Mouse (Mus musculus): ENCODE results near the gene Rexo2. TPM values are rescaled to one million over a fixed set of nuclear protein-coding genes. Genes with fewer than 3 reads are reported as not detected.

The Rexo2 gene
- polyA plus RNA-seq, 1 experiment: 483 TPM

GRCm38 (mm10) chr9:48479838-48480410 is 499 bp downstream of the Rexo2 start:
- TF ChIP-seq GATA1 (IDR thresholded peaks at IDR 0.05; ENCODE audit: low read length): no peak

DNA sequence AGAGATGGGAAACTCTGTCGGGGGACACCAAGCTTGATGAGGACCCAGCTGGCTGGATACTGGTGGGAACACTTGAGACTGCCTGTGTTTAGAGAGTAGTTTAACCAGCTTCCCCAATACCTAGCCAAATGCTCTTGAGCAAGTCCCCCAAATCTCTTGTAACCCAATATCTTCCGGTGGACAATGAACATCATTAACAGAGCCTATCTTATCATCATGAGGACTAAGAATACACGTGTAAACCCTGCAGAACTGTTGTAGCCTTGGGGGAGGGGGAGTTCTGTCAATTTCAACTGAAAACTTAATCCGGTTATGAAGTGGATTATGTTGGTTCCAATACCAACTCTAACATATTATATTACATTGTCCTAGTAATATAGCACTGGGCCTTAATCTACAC is 1.6 kb downstream of the Rexo2 start:
- no peak for TF ChIP-seq GATA1 (IDR thresholded peaks at IDR 0.05; ENCODE audit: low read length)

DNA sequence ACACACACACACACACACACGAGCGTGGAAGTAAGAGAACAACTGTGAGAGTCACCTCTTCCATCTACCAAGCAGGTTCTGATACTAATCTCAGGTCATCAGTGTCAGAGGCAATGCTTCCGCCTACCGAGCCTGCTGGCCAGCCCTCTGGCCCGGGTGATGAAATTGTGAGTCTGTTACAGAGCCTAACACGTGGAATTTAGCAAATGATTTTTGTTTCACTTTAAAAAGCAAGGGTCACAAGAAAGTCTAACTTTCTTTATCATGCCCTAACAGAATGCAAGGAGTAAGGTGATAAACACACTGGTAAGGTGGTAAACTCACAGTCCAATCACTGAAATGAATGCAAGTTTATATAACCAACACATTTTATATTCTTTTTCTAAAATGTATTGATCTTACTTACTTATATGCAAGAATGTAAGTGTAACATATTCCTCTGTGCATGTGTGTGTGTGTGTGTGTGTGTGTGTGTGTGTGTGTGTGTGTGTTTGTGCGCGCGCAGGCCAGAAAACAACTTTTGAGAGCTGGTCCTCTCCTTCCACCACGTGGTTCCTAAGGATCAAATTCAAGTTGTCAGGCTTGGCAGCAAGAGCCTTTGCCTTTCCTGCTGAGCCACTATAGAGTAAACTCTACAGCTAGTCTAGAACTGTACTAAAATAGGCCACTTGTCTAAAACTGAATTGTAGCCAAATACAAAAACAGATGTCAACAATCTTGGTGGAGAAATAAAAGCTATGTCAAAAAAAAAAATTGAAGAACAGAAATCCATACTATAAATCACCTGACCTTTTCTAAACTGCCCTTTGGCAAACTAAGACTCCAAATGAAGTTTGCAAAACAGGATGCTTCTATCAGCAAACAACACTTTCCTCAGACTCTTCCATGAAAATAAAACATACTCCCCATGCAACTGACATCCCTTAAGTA is 3.9 kb downstream of the Rexo2 start:
- no peak for TF ChIP-seq GATA1 (IDR thresholded peaks at IDR 0.05; ENCODE audit: low read length)

- TF ChIP-seq GATA1 (IDR thresholded peaks at IDR 0.05; ENCODE audit: low read length): no peak
Measured at GRCm38 (mm10) chr9:48474367-48474766, 6.1 kb downstream of the Rexo2 start.

- no peak for TF ChIP-seq GATA1 (IDR thresholded peaks at IDR 0.05; ENCODE audit: low read length)
Measured at GRCm38 (mm10) chr9:48473131-48473530, 7.3 kb downstream of the Rexo2 start.

DNA sequence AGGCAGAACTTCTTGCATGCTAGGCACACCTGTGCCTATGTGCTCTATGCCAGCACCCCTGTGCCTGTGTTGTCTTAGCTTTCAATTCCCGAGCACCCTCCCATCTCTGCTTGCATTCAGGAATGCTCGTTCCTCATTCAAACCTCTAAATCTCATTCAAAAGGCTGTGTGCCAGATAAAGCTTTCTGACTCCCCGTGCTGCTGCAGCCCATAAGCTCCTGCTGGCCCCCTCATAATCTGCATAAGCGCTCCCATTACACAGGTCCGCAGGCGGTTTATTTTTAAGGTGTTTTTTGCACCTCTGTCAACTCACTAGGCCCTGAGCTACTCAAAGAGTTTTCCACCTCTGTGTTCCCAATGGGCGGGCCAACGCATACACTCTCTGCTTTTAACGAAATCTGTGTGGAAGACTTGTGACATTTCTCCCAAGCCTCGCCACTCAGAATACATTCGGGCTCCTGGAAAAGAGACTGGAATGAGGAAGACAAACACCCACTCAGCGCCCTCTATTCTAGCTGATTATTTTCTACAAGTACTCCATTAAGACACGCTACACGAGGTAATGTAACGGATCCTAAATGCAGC is 7.9 kb downstream of the Rexo2 start:
- no peak for TF ChIP-seq GATA1 (IDR thresholded peaks at IDR 0.05; ENCODE audit: low read length)

DNA sequence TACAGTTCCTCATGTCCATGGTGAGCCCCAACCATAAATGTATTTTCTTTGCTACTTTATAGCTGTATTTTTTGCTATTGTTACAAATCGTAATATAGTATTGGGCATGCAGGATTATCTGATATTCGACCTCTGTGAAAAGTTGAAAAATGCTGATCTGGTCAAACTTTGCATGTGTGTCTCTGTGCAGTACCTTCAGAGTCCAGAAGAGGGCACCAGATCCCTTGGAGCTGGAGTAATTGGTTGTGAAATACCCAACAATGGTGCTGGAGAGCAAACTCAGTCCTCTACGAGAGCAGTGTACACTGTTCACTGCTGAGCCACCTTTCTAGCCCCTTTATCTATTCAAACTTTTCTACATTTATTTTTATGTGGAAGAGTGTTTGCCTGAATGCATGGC is 13.6 kb downstream of the Rexo2 start:
- TF ChIP-seq GATA1 (IDR thresholded peaks at IDR 0.05; ENCODE audit: low read length): no peak

DNA sequence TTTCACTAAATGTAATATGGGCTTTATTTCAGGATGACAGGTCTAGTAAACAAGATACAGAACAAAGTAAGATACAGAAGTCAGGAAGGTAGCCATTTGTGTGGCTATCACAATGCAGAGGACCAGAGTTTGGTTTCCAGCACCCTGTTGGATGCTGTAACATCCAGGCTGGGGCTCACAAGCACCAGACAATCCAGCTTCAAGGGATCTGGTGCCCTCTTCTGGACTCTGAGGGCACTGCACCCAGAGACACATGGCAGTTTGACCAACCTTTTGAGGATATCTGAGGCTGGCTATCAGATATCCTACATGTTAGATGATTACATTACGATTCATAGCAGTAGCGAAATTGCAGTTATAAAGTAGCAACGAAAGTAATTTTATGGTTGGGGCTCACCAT is 14.8 kb downstream of the Rexo2 start:
- TF ChIP-seq GATA1 (IDR thresholded peaks at IDR 0.05; ENCODE audit: low read length): no peak

DNA sequence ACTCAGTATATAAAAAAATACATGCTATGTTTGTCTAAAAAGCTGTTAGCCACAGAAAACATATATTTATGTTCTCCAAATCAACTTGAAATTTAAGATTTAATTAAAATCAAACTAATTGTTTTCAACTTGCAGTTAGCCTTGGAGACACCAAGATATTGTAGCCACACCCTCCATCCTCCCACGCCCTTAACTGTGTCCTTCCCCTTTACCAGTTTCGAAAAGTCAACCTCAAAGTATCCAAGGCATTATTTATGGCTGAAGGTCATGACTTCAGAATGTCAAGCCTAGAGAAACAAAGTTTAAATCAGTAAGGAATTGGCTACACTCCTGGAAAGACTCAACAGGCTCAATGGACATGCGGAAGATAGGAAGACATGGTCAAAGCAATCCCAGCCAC is 18.9 kb downstream of the Rexo2 start:
- no peak for TF ChIP-seq GATA1 (IDR thresholded peaks at IDR 0.05; ENCODE audit: low read length)

- TF ChIP-seq GATA1 (IDR thresholded peaks at IDR 0.05; ENCODE audit: low read length): no peak
Measured at GRCm38 (mm10) chr9:48460720-48461119, 19.7 kb downstream of the Rexo2 start.

DNA sequence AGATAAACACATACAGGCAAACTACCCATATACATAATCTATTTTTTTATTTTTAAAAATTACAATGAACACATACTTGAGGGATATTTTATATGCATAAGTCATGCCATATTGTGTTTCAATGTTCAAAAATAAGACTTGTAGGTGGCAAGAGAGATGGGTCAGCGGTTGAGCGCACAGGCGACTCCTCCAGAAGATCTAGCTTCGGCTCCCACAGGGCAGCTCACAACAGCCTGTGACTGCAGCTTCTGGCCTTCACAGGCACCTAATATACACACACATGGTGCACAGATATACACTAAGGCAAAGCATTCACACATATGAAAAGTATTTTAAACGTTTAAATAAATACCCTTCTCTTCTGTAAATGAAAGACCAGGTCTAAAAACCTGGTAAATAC is 21.0 kb downstream of the Rexo2 start:
- TF ChIP-seq GATA1 (IDR thresholded peaks at IDR 0.05; ENCODE audit: low read length): no peak

- TF ChIP-seq GATA1 (IDR thresholded peaks at IDR 0.05; ENCODE audit: low read length): no peak
Measured at GRCm38 (mm10) chr9:48458879-48459278, 21.5 kb downstream of the Rexo2 start.

DNA sequence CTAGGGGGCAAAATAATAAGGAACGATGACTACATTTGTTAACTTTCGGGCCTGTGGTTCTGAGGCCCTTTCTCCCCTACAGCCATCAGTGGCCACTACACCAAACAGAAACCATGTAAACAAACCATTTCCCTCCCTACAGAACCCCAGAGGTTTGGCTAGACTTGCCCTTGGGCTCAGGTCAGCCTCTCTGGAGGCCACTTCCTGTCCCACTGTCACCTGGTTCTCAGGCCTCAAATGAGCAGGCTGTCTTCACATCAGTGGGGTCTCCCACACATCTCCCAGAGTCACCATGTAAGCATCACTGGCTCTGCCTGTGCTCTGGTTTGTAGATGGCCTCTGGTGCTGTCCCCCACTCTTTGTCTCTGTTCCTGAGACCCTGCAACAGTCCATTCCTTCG is 24.5 kb downstream of the Rexo2 start:
- no peak for TF ChIP-seq GATA1 (IDR thresholded peaks at IDR 0.05; ENCODE audit: low read length)

GRCm38 (mm10) chr9:48450066-48450465 is 30.4 kb downstream of the Rexo2 start:
- TF ChIP-seq GATA1 (IDR thresholded peaks at IDR 0.05; ENCODE audit: low read length): no peak

DNA sequence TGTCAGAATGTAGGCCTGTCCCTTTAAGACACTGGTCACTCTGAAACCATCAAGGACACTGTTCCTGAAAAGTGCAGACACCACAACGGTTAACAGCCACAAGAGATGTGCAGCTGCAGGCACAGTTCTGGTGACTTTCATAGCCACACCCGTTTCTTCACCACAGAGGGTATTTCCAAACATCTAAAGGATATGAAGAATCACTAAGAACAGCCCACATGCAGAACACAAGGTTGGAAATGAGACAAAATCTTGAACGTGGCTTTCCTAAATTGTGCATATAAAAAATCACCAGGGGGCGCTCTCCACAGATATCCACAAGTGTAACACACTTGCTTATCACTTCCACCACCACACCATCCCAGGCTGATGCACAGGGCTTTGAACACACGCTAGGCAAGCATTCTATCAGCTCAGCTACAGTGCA is 32.6 kb downstream of the Rexo2 start:
- TF ChIP-seq GATA1 (IDR thresholded peaks at IDR 0.05; ENCODE audit: low read length): no peak

DNA sequence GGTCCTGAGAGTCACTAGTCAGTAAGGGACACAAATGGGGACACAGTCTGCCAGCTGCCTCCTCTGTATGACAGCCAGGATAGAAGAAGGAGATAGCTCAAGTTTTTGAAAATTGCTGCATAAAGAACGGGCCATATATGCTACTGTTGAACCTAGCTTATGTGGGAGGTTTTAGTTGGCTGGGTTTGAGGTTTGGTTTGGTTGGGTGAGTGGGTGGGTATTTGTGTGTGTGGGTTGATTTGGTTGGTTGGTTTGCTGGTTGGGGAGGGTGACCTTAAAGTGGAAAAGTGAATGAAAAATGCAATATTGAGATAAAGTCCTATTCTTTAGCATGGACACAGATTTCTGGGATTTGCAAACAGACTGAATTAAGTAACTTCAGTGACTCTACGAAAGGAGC is 35.6 kb downstream of the Rexo2 start:
- TF ChIP-seq GATA1 (IDR thresholded peaks at IDR 0.05; ENCODE audit: low read length): no peak

DNA sequence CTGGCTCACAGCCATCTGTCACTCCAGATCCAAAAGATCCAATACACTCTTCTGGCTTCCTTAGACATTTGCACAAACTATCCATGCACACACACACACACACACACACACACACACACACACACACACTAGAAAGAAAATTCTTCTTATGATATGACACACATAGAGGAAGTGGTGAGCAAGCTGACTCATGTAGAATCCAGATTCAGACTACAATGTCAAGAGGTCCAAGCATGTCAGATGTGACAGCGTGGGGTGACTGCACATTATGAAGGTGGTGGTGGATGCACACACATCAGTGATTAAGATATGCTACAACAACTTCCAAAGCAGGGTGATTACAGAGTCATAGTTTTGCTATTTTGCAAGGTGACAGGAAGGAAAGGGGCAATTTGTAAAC is 36.5 kb downstream of the Rexo2 start:
- TF ChIP-seq GATA1 (IDR thresholded peaks at IDR 0.05; ENCODE audit: low read length): no peak

All from G1E-ER4 (cell line).